Mouse (Mus musculus) testis, postnatal 14 days (tissue): ENCODE results near the gene Zkscan3.

Source experiments
- DNase-seq: peaks from one replicate; pipeline ENCODE4 v3.0.0; 2021; ENCODE audit warnings: low spot score

Zkscan3 gene

GRCm38 (mm10) chr13:21402287-21402846, at the start of gene Zkscan3:
Zkscan3 (minus strand) TSS chr13:21402755.
- DNase-seq: peak; percentile 85

GRCm38 (mm10) chr13:21447856-21448614, 45.5 kb upstream of the Zkscan3 start:
- DNase-seq: peak; percentile 40

GRCm38 (mm10) chr13:21446796-21447195, 44.2 kb upstream of the Zkscan3 start:
- DNase-seq: no peak

GRCm38 (mm10) chr13:21441207-21441572, 38.6 kb upstream of the Zkscan3 start:
- no peak for DNase-seq

- DNase-seq: peak; percentile 77
These were observed 38.1 kb upstream of the Zkscan3 start, which contains the start of gene Pgbd1 for GRCm38 (mm10) chr13:21440503-21441206. Pgbd1 (minus strand) TSS chr13:21441058.

GRCm38 (mm10) chr13:21435476-21435875, 32.9 kb upstream of the Zkscan3 start:
- DNase-seq: no peak

- no peak for DNase-seq
These were observed 25.1 kb upstream of the Zkscan3 start for GRCm38 (mm10) chr13:21427631-21428030.

- no peak for DNase-seq
These were observed 20.7 kb upstream of the Zkscan3 start for GRCm38 (mm10) chr13:21423301-21423700.

- DNase-seq: no peak
These were observed 16.3 kb upstream of the Zkscan3 start for GRCm38 (mm10) chr13:21418865-21419264.

- no peak for DNase-seq
These were observed 14.9 kb upstream of the Zkscan3 start for GRCm38 (mm10) chr13:21417298-21418010.

GRCm38 (mm10) chr13:21415750-21416149, 13.2 kb upstream of the Zkscan3 start:
- DNase-seq: no peak

GRCm38 (mm10) chr13:21415266-21415665, 12.7 kb upstream of the Zkscan3 start:
- no peak for DNase-seq

- no peak for DNase-seq
These were observed 12.0 kb upstream of the Zkscan3 start for GRCm38 (mm10) chr13:21414231-21415212.

GRCm38 (mm10) chr13:21408805-21409459, 6.4 kb upstream of the Zkscan3 start:
- no peak for DNase-seq

- DNase-seq: peak; percentile 80
These were observed 5.6 kb upstream of the Zkscan3 start for GRCm38 (mm10) chr13:21407969-21408804.

GRCm38 (mm10) chr13:21407341-21407740, 4.8 kb upstream of the Zkscan3 start:
- DNase-seq: no peak

GRCm38 (mm10) chr13:21402848-21403247, 293 bp upstream of the Zkscan3 start:
- no peak for DNase-seq

GRCm38 (mm10) chr13:21401636-21402286, 794 bp downstream of the Zkscan3 start:
- DNase-seq: no peak

GRCm38 (mm10) chr13:21401166-21401565, 1.4 kb downstream of the Zkscan3 start:
- no peak for DNase-seq
